Mouse (Mus musculus) neural tube, embryonic 12.5 days (tissue): Measurements from ENCODE around the gene Lkaaear1. TPM values are rescaled to one million over a fixed set of nuclear protein-coding genes. Genes with fewer than 3 reads are reported as not detected.

Experiments
- ATAC-seq: fragments of 200-750 bp; cut with Nextera tagmentation; 2 replicates; pipeline ENCODE4 v1.8.0; 2017; ENCODE audit warnings: low read depth, mild to moderate bottlenecking, moderate TSS enrichment, moderate library complexity; ENCODE audit not compliant: low FRiP score
- H3K27ac ChIP-seq: fragments of 300-500 bp; sonication (generic); 2 replicates; pipeline ENCODE4 v1.5.1; 2016
- H3K27me3 ChIP-seq: fragments of 300-500 bp; sonication (generic); replicated peaks from 2 replicates; pipeline ENCODE4 v1.6.1; 2016; ENCODE audit warnings: mild to moderate bottlenecking
- H3K36me3 ChIP-seq: fragments of 300-500 bp; sonication (generic); 2 replicates; pipeline ENCODE4 v1.6.1; 2016; ENCODE audit warnings: mild to moderate bottlenecking
- H3K4me1 ChIP-seq: fragments of 300-500 bp; sonication (generic); 2 replicates; pipeline ENCODE4 v1.6.1; 2016
- H3K4me2 ChIP-seq: fragments of 300-500 bp; sonication (generic); replicated peaks from 2 replicates; pipeline ENCODE4 v1.6.1; 2016; ENCODE audit warnings: mild to moderate bottlenecking
- H3K4me3 ChIP-seq: fragments of 300-500 bp; sonication (generic); 2 replicates; pipeline ENCODE4 v1.5.1; 2016
- H3K9ac ChIP-seq: fragments of 300-500 bp; sonication (generic); 2 replicates; pipeline ENCODE4 v1.6.1; 2016; ENCODE audit warnings: mild to moderate bottlenecking
- H3K9me3 ChIP-seq: fragments of 300-500 bp; sonication (generic); 2 replicates; pipeline ENCODE4 v1.6.1; 2016; ENCODE audit warnings: mild to moderate bottlenecking
- WGBS: fragments of 180-500 bp; shearing (Covaris S2); methylation state at CpG from one replicate; pipeline ENCODE4 v1.1.7; 2016; 5-methylcytosine and 5-hydroxymethylcytosine counted together
- polyA plus RNA-seq: library from polyadenylated mRNA; unstranded; fragments of >200 nt; fragmentation: Nextera tagmentation; extraction: Ambion mirVana; gene quantifications from 2 replicates; pipeline ENCODE4 v1.2.1, GENCODE M21; 2016

Gene Lkaaear1
- not detected in 2 replicates for polyA plus RNA-seq

DNA sequence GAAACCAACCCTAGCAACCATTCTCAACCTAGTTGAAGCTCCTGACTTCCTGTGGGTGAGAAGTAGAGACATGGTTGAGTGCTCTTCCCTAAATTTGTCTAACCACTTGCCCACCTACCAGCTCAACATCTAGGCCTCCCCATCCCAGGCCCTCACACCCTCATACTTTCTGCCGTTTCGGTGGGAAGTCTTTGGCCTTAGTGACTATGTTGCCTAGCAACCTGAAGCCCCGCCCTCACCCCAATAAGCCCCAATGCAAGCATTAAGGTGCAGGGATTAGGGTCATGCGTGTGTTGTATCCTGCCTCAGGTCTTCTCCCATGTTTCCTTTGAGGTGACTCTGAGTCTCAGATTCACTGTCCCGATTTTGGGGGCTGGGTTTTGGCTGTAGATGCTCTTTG, at the start of gene Lkaaear1:
Gene Lkaaear1, minus strand, starts transcription at position 202 of the 400 bp plus-strand sequence.
- Histone ChIP-seq H3K9ac (no peak within 1 kb of the TSS), H3K9me3 (no peaks in the 10 kb centered on the region), H3K4me1 (peaks cover 5% of the 10 kb centered on the region; the same call in 1 of the 2 replicates), H3K27ac (no peak within 1 kb of the TSS), H3K36me3 (no peaks in the 10 kb centered on the region), H3K27me3 (no peaks in the 10 kb centered on the region), H3K4me2 (no peak within 1 kb of the TSS), H3K4me3 (no peak within 1 kb of the TSS)
- 38% methylated on average over 5 of the region's 5 CpGs for WGBS
- ATAC-seq = no peak

DNA sequence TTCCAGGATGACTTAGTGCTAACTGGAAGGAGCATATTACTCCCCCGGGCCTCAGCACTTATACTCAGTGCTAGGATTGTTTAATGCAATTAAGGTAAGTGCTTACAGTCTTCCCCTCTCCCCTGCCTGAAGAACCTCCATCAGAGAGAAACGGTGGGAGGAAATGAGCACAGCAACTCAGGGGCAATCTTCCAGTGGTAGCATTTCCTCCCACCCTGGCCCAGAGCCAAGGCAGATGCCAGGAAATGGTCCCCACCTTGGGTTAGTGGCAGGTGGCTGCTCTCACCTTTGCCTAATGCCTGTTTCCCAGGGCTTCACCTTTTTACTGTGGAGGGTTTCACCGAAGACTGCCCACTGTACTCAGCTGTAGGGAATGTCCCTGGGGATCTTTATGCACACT, 31.8 kb upstream of the Lkaaear1 start:
- Histone ChIP-seq H3K4me3 (no peak overlapping the region), H3K27ac (no peak overlapping the region), H3K27me3 (no peaks in the 10 kb centered on the region), H3K4me2 (no peak overlapping the region), H3K9ac (no peak overlapping the region), H3K36me3 (no peaks in the 10 kb centered on the region), H3K4me1 (peaks cover 6% of the 10 kb centered on the region; the same call in 1 of the 2 replicates), H3K9me3 (no peaks in the 10 kb centered on the region)
- 64% methylated on average over 3 of the region's 3 CpGs for WGBS
- ATAC-seq = no peak

DNA sequence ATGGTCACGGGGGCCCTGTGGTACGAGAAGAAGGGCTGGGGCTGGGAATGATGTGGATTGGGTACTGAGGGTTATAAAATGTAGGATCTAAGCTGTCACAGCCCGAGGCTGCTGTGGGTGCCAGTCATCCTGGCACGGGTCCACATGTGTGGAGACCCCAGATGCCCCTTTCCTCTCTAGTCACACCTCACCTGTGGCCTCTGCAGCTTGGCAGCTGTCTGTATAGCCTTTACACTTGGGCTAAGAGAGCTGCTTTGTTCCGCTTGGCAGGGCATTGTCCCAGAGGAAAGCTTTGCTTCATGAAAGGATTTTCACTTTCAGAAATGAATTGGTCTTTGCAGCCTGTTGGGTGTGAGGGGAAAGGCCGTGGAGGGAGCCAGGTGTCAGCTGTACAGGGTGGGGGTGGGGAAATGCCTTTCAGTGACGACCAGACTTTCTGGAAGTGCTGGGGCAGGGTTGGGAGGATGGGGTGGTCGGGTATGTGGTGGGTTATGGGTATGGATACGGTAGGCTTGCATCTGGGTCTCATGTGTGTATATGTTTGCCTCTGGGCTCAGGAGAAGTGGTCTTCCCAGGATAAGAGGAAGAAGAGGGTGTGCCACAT, 29.5 kb upstream of the Lkaaear1 start:
- Histone ChIP-seq H3K9ac (no peak overlapping the region), H3K9me3 (no peaks in the 10 kb centered on the region), H3K27ac (no peak overlapping the region), H3K27me3 (no peaks in the 10 kb centered on the region), H3K4me1 (peaks cover 6% of the 10 kb centered on the region; the same call in 1 of the 2 replicates), H3K4me3 (no peak overlapping the region), H3K4me2 (no peak overlapping the region), H3K36me3 (no peaks in the 10 kb centered on the region)
- ATAC-seq = peak; percentile 65
- 50% methylated on average over 9 of the region's 9 CpGs for WGBS

DNA sequence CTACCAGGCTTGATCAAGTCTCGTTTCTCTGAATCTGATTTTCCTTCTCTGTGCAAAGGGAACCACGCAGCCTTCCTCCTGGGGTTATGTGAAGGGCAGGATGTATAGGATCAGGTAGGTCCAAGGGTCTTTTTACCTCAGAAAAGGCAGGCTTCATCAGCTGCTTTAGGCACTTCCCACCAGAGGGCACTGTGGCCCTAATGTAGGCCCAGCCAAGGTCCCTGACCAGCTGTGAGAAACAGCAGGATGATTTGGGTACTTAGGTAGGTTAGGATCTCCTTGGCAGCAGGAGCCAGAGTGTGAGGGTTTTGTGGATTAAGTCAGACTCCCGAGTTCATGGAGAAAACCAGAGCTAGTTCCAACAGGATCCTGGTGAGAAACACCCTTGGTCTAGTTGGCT, 24.0 kb upstream of the Lkaaear1 start:
- 18% methylated on average over 3 of the region's 3 CpGs for WGBS
- Histone ChIP-seq H3K9ac (no peak overlapping the region), H3K4me1 (no peaks in the 10 kb centered on the region), H3K9me3 (no peaks in the 10 kb centered on the region), H3K27ac (no peak overlapping the region), H3K4me2 (no peak overlapping the region), H3K27me3 (no peaks in the 10 kb centered on the region), H3K4me3 (no peak overlapping the region), H3K36me3 (peaks cover 4% of the 10 kb centered on the region; the same call in 1 of the 2 replicates)
- ATAC-seq = 0 out of 2 replicates have a peak, but pooled peaks have one; percentile 41

DNA sequence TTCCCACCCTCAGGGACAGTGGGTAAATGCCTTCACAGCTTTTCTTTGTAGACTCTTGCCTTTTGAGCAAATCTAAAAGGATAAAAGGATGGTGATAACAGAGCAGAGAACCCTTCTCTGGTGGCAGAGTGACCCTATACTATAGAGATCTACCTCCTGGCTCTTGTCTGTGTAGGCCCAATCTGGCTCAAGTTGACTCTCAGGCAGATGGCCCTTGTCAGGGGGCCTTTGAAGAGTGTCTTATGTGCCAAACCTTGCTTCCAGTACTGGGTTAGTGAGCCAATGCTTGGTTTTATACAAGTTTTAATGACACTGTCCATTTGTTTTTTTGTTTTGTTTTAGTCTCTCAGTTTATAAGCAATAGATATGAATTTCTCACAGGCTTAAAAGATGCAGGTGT, 23.0 kb upstream of the Lkaaear1 start:
- no peak for ATAC-seq
- Histone ChIP-seq H3K9me3 (no peaks in the 10 kb centered on the region), H3K36me3 (peaks cover 4% of the 10 kb centered on the region; the same call in 1 of the 2 replicates), H3K4me1 (no peaks in the 10 kb centered on the region; the same call in 1 of the 2 replicates), H3K4me2 (no peak overlapping the region), H3K27me3 (no peaks in the 10 kb centered on the region), H3K27ac (no peak overlapping the region), H3K4me3 (no peak overlapping the region), H3K9ac (no peak overlapping the region)

DNA sequence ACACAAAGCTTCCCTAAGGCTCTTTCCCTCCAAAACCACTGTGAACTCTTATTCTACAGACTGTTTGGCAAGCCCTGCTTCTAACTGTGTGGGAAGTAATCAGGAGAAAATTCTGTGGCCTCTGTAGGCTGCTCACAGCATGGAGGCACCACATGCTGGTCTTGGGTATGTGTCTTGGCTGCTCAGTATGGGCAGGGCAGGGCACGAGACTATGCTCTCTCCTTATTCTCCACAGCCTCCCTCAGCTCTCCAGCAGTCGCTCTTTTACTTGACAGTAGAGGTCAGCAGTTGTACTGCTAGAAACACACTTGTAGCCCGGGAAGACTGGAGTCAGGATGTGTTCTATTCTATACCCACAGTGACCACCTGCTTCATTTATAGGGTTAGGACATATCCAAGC, 21.8 kb upstream of the Lkaaear1 start:
- H3K9me3 ChIP-seq = no peaks in the 10 kb centered on the region
- WGBS = 43% methylated on average over 3 of the region's 3 CpGs
- H3K4me1 ChIP-seq = no peaks in the 10 kb centered on the region; the same call in 1 of the 2 replicates
- H3K4me3 ChIP-seq = no peak overlapping the region
- H3K27ac ChIP-seq = no peak overlapping the region
- H3K27me3 ChIP-seq = no peaks in the 10 kb centered on the region
- H3K9ac ChIP-seq = no peak overlapping the region
- H3K4me2 ChIP-seq = no peak overlapping the region
- ATAC-seq = no peak
- peaks cover 4% of the 10 kb centered on the region; the same call in 1 of the 2 replicates for H3K36me3 ChIP-seq

DNA sequence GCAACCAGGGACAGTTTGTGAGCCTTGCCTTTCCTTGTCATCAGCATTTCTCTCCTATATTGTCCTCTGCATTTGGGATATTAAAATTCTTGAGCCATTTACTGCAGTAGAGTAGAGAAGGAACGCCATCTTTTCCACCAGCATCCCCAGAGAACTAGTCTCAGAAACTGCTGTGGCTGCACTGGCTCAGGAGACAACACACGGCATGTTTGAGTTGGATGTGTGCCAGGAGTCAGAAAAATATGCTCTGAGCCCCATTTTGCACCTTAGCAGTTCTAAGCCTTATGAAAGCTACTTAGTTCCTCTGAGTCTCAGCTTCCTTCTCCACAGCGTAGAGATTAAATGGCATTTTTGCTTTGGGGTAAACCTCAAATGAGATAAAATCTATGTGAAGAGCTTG, 18.7 kb upstream of the Lkaaear1 start:
- peaks cover 4% of the 10 kb centered on the region; the same call in 1 of the 2 replicates for H3K36me3 ChIP-seq
- H3K4me3 ChIP-seq = no peak overlapping the region
- H3K9me3 ChIP-seq = no peaks in the 10 kb centered on the region
- H3K4me1 ChIP-seq = peaks cover 9% of the 10 kb centered on the region
- WGBS = 73% methylated on average over 3 of the region's 3 CpGs
- H3K4me2 ChIP-seq = peak overlapping the region; percentile 58
- H3K27ac ChIP-seq = no peak overlapping the region
- H3K27me3 ChIP-seq = no peaks in the 10 kb centered on the region
- ATAC-seq = no peak
- no peak overlapping the region for H3K9ac ChIP-seq

DNA sequence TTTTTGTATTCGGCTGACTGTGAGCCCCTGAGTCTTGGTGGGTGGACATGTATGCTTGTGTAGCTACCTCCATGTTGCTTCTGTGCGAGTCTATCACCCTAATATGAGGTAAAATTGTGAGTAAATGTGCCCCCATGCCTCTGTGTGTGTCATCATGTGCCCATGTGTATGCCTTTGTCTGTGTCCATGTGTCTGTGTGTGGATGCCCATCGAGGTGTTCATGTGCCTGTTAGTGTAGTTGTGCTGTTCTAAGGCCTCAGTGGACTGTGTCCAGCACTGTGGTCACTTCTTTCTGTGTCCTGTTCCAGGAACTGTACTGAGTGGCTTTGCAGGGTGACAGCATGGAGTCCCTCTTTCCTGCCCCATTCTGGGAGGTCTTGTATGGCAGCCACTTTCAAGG, 17.1 kb upstream of the Lkaaear1 start:
- peak overlapping the region; percentile 43 for H3K4me3 ChIP-seq
- peak overlapping the region; percentile 62 for H3K9ac ChIP-seq
- peak; percentile 14; the same call in 1 of the 2 replicates for ATAC-seq
- H3K27me3 ChIP-seq = no peaks in the 10 kb centered on the region
- H3K36me3 ChIP-seq = peaks cover 4% of the 10 kb centered on the region; the same call in 1 of the 2 replicates
- peaks cover 9% of the 10 kb centered on the region for H3K4me1 ChIP-seq
- peak overlapping the region; percentile 58 for H3K4me2 ChIP-seq
- peak overlapping the region; percentile 47; the same call in 1 of the 2 replicates for H3K27ac ChIP-seq
- WGBS = 83% methylated on average over 3 of the region's 3 CpGs
- H3K9me3 ChIP-seq = no peaks in the 10 kb centered on the region

DNA sequence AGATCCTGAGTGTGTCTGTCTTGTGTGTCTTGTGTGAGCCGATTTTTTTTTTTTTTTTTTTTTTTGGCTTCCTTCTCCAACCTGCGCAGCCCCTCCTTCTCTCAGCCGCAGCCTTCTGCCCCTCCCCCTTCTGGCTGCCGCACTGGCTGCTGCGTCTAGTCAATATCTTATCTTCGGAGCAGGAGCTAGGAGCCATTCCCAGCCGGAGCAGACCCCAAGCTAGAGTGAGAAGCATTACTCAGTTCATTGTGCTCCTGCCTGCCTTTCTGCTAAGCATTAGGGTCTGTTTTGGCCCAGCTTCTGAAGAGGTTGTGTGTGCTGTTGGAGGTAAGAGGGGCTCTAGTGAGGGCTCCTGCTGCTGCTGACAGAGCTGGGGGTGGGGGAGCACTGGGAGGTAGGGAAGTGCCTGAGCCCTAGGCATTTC, 16.7 kb upstream of the Lkaaear1 start, which contains the start of gene Oprl1:
Gene Oprl1, plus strand, starts transcription at position 114 of the 424 bp plus-strand sequence.
- Histone ChIP-seq H3K4me2 (peak within 1 kb of the TSS; percentile 58), H3K9ac (peak within 1 kb of the TSS; percentile 62), H3K4me1 (peaks cover 9% of the 10 kb centered on the region), H3K36me3 (0 out of 2 replicates have a peak, but pooled peaks cover 4% of the 10 kb centered on the region), H3K27me3 (no peaks in the 10 kb centered on the region), H3K9me3 (no peaks in the 10 kb centered on the region), H3K4me3 (peak within 1 kb of the TSS; percentile 43), H3K27ac (peak within 1 kb of the TSS; percentile 47)
- peak; percentile 43; the same call in 1 of the 2 replicates for ATAC-seq
- 3% methylated on average over 7 of the region's 7 CpGs for whole genome bisulfite sequencing

DNA sequence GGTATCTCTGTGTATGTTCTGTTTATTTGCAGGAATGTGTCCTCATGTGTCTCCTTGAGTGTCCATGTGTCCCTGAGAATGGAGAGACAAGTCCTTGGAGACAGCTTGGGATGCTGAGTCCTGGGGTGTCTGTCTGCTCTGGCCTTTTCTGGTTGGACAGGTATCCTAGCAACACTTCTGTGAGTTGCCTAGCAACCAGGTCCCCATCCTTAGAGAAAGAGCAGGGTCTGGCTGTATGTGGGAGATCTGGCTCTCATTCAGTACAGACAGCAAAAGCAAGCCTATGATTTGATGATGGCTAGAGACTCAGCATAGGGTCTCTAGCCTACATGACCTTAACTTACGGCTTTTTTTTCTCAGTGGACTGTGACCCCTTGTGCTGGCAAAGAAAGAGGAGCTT, 15.5 kb upstream of the Lkaaear1 start:
- H3K9ac ChIP-seq = no peak overlapping the region
- H3K36me3 ChIP-seq = no peaks in the 10 kb centered on the region
- H3K27me3 ChIP-seq = no peaks in the 10 kb centered on the region
- peak overlapping the region; percentile 58 for H3K4me2 ChIP-seq
- peak; percentile 38 for ATAC-seq
- 49% methylated on average over 1 of the region's 1 CpGs for WGBS
- H3K9me3 ChIP-seq = no peaks in the 10 kb centered on the region
- H3K27ac ChIP-seq = no peak overlapping the region
- peaks cover 9% of the 10 kb centered on the region for H3K4me1 ChIP-seq
- no peak overlapping the region for H3K4me3 ChIP-seq

DNA sequence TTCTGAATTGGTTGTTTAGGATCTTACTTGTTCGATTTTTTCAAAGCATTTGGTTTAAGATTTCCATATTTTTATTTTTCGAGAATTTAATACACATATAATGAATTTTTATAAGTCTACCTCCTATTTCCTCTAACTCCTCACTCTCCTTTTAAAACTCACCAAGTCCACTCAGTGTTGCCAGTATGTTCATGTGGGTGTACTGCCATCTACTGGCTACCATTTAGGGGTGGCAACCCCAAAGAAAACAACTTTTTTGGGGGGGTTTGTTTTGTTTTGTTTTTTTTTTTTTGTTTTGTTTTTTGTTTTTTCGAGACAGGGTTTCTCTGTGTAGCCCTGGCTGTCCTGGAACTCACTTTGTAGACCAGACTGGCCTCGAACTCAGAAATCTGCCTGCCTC, 8.4 kb upstream of the Lkaaear1 start:
- Histone ChIP-seq H3K4me2 (no peak overlapping the region), H3K9ac (no peak overlapping the region), H3K27me3 (no peaks in the 10 kb centered on the region), H3K4me3 (no peak overlapping the region), H3K27ac (no peak overlapping the region), H3K4me1 (no peaks in the 10 kb centered on the region), H3K36me3 (no peaks in the 10 kb centered on the region), H3K9me3 (no peaks in the 10 kb centered on the region)
- ATAC-seq = no peak
- WGBS = 45% methylated on average over 4 of the region's 4 CpGs

DNA sequence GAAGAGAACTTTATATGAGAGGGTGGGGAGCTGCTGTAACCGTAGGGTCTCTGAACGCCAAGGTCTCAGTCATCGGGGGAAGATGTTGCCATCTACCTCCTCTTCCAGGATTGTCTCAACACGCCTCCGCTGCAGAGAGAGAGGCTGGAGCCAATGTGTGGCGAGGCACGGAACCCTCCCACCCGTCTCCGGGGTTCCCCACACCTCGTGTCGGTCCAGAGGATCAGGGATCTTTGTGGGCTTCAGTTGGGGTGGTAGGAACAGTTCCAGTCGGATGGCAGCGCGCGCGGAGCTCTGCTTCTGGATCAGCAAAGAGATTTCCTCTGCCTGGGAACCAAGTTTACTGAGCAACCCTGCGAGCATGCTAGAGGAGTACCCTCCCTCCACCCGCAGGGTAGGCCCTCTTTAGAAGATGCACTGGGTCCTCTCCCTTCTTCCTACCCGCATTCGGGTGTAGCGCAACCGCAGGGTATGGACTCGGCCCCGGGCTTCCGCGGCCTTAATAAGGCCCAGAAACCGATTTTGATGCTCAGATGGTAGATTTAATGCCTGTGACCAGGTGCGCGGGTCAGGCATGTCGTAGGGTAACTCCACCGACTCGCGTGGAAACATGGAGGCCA, 1.3 kb downstream of the Lkaaear1 start:
- no peak overlapping the region for H3K4me2 ChIP-seq

More for the DNA sequence above, 1.3 kb downstream of the Lkaaear1 start:
- Histone ChIP-seq H3K4me3 (no peak overlapping the region), H3K36me3 (no peaks in the 10 kb centered on the region), H3K9me3 (no peaks in the 10 kb centered on the region), H3K9ac (no peak overlapping the region), H3K27ac (no peak overlapping the region), H3K4me1 (peaks cover 13% of the 10 kb centered on the region), H3K27me3 (no peaks in the 10 kb centered on the region)
- ATAC-seq = no peak
- WGBS = 70% methylated on average over 33 of the region's 33 CpGs
